Mouse (Mus musculus) neural tube, embryonic 14.5 days (tissue): ENCODE data around the gene Gm20388. TPM values are rescaled to one million over a fixed set of nuclear protein-coding genes. Genes with fewer than 3 reads are reported as not detected.

Experiments used
- ATAC-seq: fragments of 200-750 bp; cut with Nextera tagmentation; 2 replicates; pipeline ENCODE4 v1.8.0; 2017; ENCODE audit warnings: low read depth, mild to moderate bottlenecking, moderate TSS enrichment, moderate library complexity
- H3K27ac ChIP-seq: fragments of 300-500 bp; sonication (generic); 2 replicates; pipeline ENCODE4 v1.5.1; 2014; ENCODE audit warnings: low read depth, mild to moderate bottlenecking, control low read depth, low read length, moderate library complexity, mixed read lengths
- H3K27me3 ChIP-seq: fragments of 300-500 bp; sonication (generic); 2 replicates; pipeline ENCODE4 v1.6.1; 2014; ENCODE audit warnings: low read length; ENCODE audit not compliant: control insufficient read depth, insufficient read depth
- H3K36me3 ChIP-seq: fragments of 300-500 bp; sonication (generic); 2 replicates; pipeline ENCODE4 v1.6.1; 2014; ENCODE audit warnings: low read length, mixed read lengths; ENCODE audit not compliant: control insufficient read depth, insufficient read depth
- H3K4me1 ChIP-seq: fragments of 300-500 bp; sonication (generic); 2 replicates; pipeline ENCODE4 v1.6.1; 2014; ENCODE audit warnings: low read length; ENCODE audit not compliant: control insufficient read depth, insufficient read depth
- H3K4me2 ChIP-seq: fragments of 300-500 bp; sonication (generic); 2 replicates; pipeline ENCODE4 v1.6.1; 2014; ENCODE audit warnings: mild to moderate bottlenecking, low read depth, low read length, control low read depth
- H3K4me3 ChIP-seq: fragments of 300-500 bp; sonication (generic); 2 replicates; pipeline ENCODE4 v1.5.1; 2014; ENCODE audit warnings: low read depth, low read length, control low read depth, mixed read lengths
- H3K9ac ChIP-seq: fragments of 300-500 bp; sonication (generic); replicated peaks from 2 replicates; pipeline ENCODE4 v1.6.1; 2014; ENCODE audit warnings: low read depth, mild to moderate bottlenecking, control low read depth, low read length, mixed read lengths
- H3K9me3 ChIP-seq: fragments of 300-500 bp; sonication (generic); 2 replicates; pipeline ENCODE4 v1.6.1; 2016; ENCODE audit warnings: low read length; ENCODE audit not compliant: control insufficient read depth
- WGBS: fragments of 180-500 bp; shearing (Covaris S2); extraction: QIAGEN DNeasy Blood & Tissue Kit; methylation state at CpG from one replicate; pipeline ENCODE4 v1.1.7; 2014; 5-methylcytosine and 5-hydroxymethylcytosine counted together
- polyA plus RNA-seq: library from polyadenylated mRNA; unstranded; fragments of >200 nt; fragmentation: Nextera tagmentation; extraction: Ambion mirVana; gene quantifications from 2 replicates; pipeline ENCODE4 v1.2.1, GENCODE M21; 2014

The Gm20388 gene
- polyA plus RNA-seq, 1 experiment from 2014 or later: 10.3 TPM

GRCm38 (mm10) chr8:124140868-124141431 lies 4230.3 kb downstream of the Gm20388 start:
- Histone ChIP-seq H3K27ac (peak overlapping the region; percentile 86), H3K9ac (no peak overlapping the region), H3K4me1 (peaks cover 33% of the 10 kb centered on the region), H3K9me3 (no peaks in the 10 kb centered on the region), H3K36me3 (no peaks in the 10 kb centered on the region), H3K4me3 (no peak overlapping the region), H3K4me2 (peak overlapping the region; percentile 16; the same call in 1 of the 2 replicates), H3K27me3 (no peaks in the 10 kb centered on the region)
- peak; percentile 80 for ATAC-seq
- WGBS: 16% methylated on average over 20 of the region's 20 CpGs

- no peak overlapping the region for H3K9ac ChIP-seq
- H3K27me3 ChIP-seq: no peaks in the 10 kb centered on the region
- H3K4me1 ChIP-seq: peaks cover 33% of the 10 kb centered on the region
- no peaks in the 10 kb centered on the region for H3K9me3 ChIP-seq
- WGBS: 56% methylated on average over 9 of the region's 9 CpGs
- no peak overlapping the region for H3K4me2 ChIP-seq
- no peaks in the 10 kb centered on the region for H3K36me3 ChIP-seq
- no peak for ATAC-seq
- no peak overlapping the region for H3K4me3 ChIP-seq
- peak overlapping the region; percentile 86 for H3K27ac ChIP-seq
Measured at GRCm38 (mm10) chr8:124141681-124142391, 4231.2 kb downstream of the Gm20388 start.

GRCm38 (mm10) chr8:124143003-124143402 lies 4232.4 kb downstream of the Gm20388 start:
- ATAC-seq: no peak
- H3K4me3 ChIP-seq: no peak overlapping the region
- H3K9ac ChIP-seq: no peak overlapping the region
- no peaks in the 10 kb centered on the region for H3K36me3 ChIP-seq
- no peak overlapping the region for H3K4me2 ChIP-seq
- peaks cover 33% of the 10 kb centered on the region for H3K4me1 ChIP-seq
- WGBS: 44% methylated on average over 5 of the region's 5 CpGs
- no peak overlapping the region for H3K27ac ChIP-seq
- no peaks in the 10 kb centered on the region for H3K27me3 ChIP-seq
- no peaks in the 10 kb centered on the region for H3K9me3 ChIP-seq

- peak; percentile 42; the same call in 1 of the 2 replicates for ATAC-seq
- no peak overlapping the region for H3K9ac ChIP-seq
- H3K4me2 ChIP-seq: no peak overlapping the region
- no peaks in the 10 kb centered on the region for H3K9me3 ChIP-seq
- H3K27ac ChIP-seq: no peak overlapping the region
- H3K27me3 ChIP-seq: no peaks in the 10 kb centered on the region
- no peak overlapping the region for H3K4me3 ChIP-seq
- no peaks in the 10 kb centered on the region for H3K36me3 ChIP-seq
- H3K4me1 ChIP-seq: peaks cover 33% of the 10 kb centered on the region
- 62% methylated on average over 16 of the region's 16 CpGs for WGBS
Measured at GRCm38 (mm10) chr8:124143871-124144618, 4233.4 kb downstream of the Gm20388 start.

- Histone ChIP-seq H3K4me1 (peaks cover 33% of the 10 kb centered on the region), H3K36me3 (no peaks in the 10 kb centered on the region), H3K9ac (no peak overlapping the region), H3K27me3 (no peaks in the 10 kb centered on the region), H3K27ac (no peak overlapping the region), H3K4me2 (no peak overlapping the region), H3K9me3 (no peaks in the 10 kb centered on the region), H3K4me3 (no peak overlapping the region)
- 53% methylated on average over 12 of the region's 12 CpGs for WGBS
- ATAC-seq: no peak
Measured at GRCm38 (mm10) chr8:124144619-124144980, 4234.0 kb downstream of the Gm20388 start.

GRCm38 (mm10) chr8:124146286-124146685 lies 4235.6 kb downstream of the Gm20388 start:
- no peaks in the 10 kb centered on the region for H3K27me3 ChIP-seq
- no peaks in the 10 kb centered on the region for H3K9me3 ChIP-seq
- no peak overlapping the region for H3K4me3 ChIP-seq
- no peak for ATAC-seq
- no peaks in the 10 kb centered on the region for H3K36me3 ChIP-seq
- WGBS: 89% methylated on average over 5 of the region's 5 CpGs
- no peak overlapping the region for H3K9ac ChIP-seq
- no peak overlapping the region for H3K27ac ChIP-seq
- H3K4me2 ChIP-seq: no peak overlapping the region
- peaks cover 20% of the 10 kb centered on the region for H3K4me1 ChIP-seq

GRCm38 (mm10) chr8:124150009-124150408 lies 4239.4 kb downstream of the Gm20388 start:
- H3K9ac ChIP-seq: no peak overlapping the region
- peaks cover 3% of the 10 kb centered on the region; the same call in 1 of the 2 replicates for H3K4me1 ChIP-seq
- 83% methylated on average over 11 of the region's 11 CpGs for WGBS
- no peak overlapping the region for H3K4me2 ChIP-seq
- no peak overlapping the region for H3K27ac ChIP-seq
- no peak overlapping the region for H3K4me3 ChIP-seq
- ATAC-seq: no peak
- no peaks in the 10 kb centered on the region for H3K9me3 ChIP-seq
- no peaks in the 10 kb centered on the region for H3K36me3 ChIP-seq
- no peaks in the 10 kb centered on the region for H3K27me3 ChIP-seq

GRCm38 (mm10) chr8:124150536-124150935 lies 4239.9 kb downstream of the Gm20388 start:
- ATAC-seq: no peak
- no peak overlapping the region for H3K4me2 ChIP-seq
- H3K27me3 ChIP-seq: no peaks in the 10 kb centered on the region
- H3K9ac ChIP-seq: no peak overlapping the region
- H3K4me3 ChIP-seq: no peak overlapping the region
- 89% methylated on average over 5 of the region's 5 CpGs for WGBS
- H3K36me3 ChIP-seq: no peaks in the 10 kb centered on the region
- H3K9me3 ChIP-seq: no peaks in the 10 kb centered on the region
- H3K27ac ChIP-seq: no peak overlapping the region
- peaks cover 3% of the 10 kb centered on the region; the same call in 1 of the 2 replicates for H3K4me1 ChIP-seq

GRCm38 (mm10) chr8:124151881-124152280 lies 4241.2 kb downstream of the Gm20388 start:
- H3K4me3 ChIP-seq: no peak overlapping the region
- ATAC-seq: no peak
- no peaks in the 10 kb centered on the region for H3K9me3 ChIP-seq
- no peak overlapping the region for H3K9ac ChIP-seq
- peaks cover 6% of the 10 kb centered on the region for H3K4me1 ChIP-seq
- H3K36me3 ChIP-seq: no peaks in the 10 kb centered on the region
- H3K27me3 ChIP-seq: no peaks in the 10 kb centered on the region
- 48% methylated on average over 6 of the region's 6 CpGs for WGBS
- no peak overlapping the region for H3K4me2 ChIP-seq
- no peak overlapping the region for H3K27ac ChIP-seq
